Mouse (Mus musculus) kidney, embryonic 16.5 days (tissue): Measurements from ENCODE around the gene Fam126a. TPM values are rescaled to one million over a fixed set of nuclear protein-coding genes. Genes with fewer than 3 reads are reported as not detected.
A peak's percentile ranks its signal among the peaks of the same experiment; 100 is the strongest.

Source experiments
- ATAC-seq: fragments of 200-750 bp; cut with Nextera tagmentation; 2 replicates; pipeline ENCODE4 v1.8.0; 2017; ENCODE audit warnings: moderate TSS enrichment; ENCODE audit not compliant: low FRiP score, low TSS enrichment
- H3K27ac ChIP-seq: fragments of 300-500 bp; sonication (generic); 2 replicates; pipeline ENCODE4 v1.5.1; 2014; ENCODE audit warnings: low read length
- H3K27me3 ChIP-seq: fragments of 300-500 bp; sonication (generic); 2 replicates; pipeline ENCODE4 v1.6.1; 2014; ENCODE audit warnings: low read length, control low read depth, mixed read lengths; ENCODE audit not compliant: insufficient read depth
- H3K36me3 ChIP-seq: fragments of 300-500 bp; sonication (generic); 2 replicates; pipeline ENCODE4 v1.6.1; 2014; ENCODE audit warnings: low read length, control low read depth, mixed read lengths; ENCODE audit not compliant: insufficient read depth
- H3K4me1 ChIP-seq: fragments of 300-500 bp; sonication (generic); 2 replicates; pipeline ENCODE4 v1.6.1; 2014; ENCODE audit warnings: low read length, control low read depth, mixed read lengths; ENCODE audit not compliant: insufficient read depth
- H3K4me2 ChIP-seq: fragments of 300-500 bp; sonication (generic); replicated peaks from 2 replicates; pipeline ENCODE4 v1.6.1; 2014; ENCODE audit warnings: low read depth, low read length
- H3K4me3 ChIP-seq: fragments of 300-500 bp; sonication (generic); 2 replicates; pipeline ENCODE4 v1.5.1; 2014; ENCODE audit warnings: mild to moderate bottlenecking, low read length
- H3K9ac ChIP-seq: fragments of 300-500 bp; sonication (generic); replicated peaks from 2 replicates; pipeline ENCODE4 v1.6.1; 2014; ENCODE audit warnings: low read length
- H3K9me3 ChIP-seq: fragments of 300-500 bp; sonication (generic); 2 replicates; pipeline ENCODE4 v1.6.1; 2016; ENCODE audit warnings: low read length, control low read depth
- WGBS: fragments of 180-500 bp; shearing (Covaris S2); extraction: QIAGEN DNeasy Blood & Tissue Kit; methylation state at CpG from one replicate; pipeline ENCODE4 v1.1.7; 2014; 5-methylcytosine and 5-hydroxymethylcytosine counted together
- polyA plus RNA-seq: library from polyadenylated mRNA; unstranded; fragments of >200 nt; fragmentation: Nextera tagmentation; extraction: Ambion mirVana; gene quantifications from 2 replicates; pipeline ENCODE4 v1.2.1, GENCODE M21; 2015

Fam126a gene
- polyA plus RNA-seq, 1 experiment from 2014 or later = 22.4 TPM

GRCm38 (mm10) chr5:24043367-24043766 is 12.9 kb upstream of the Fam126a start:
- Histone ChIP-seq H3K4me1 (no peaks in the 10 kb centered on the region), H3K4me2 (no peak overlapping the region), H3K36me3 (no peaks in the 10 kb centered on the region), H3K9ac (no peak overlapping the region), H3K27ac (no peak overlapping the region), H3K9me3 (no peaks in the 10 kb centered on the region), H3K4me3 (no peak overlapping the region), H3K27me3 (0 out of 2 replicates have a peak, but pooled peaks cover 3% of the 10 kb centered on the region)
- ATAC-seq = no peak
- 88% methylated on average over 2 of the region's 2 CpGs for WGBS

- 82% methylated on average over 4 of the region's 4 CpGs for WGBS
- no peak for ATAC-seq
These were observed 10.9 kb upstream of the Fam126a start for GRCm38 (mm10) chr5:24041341-24041852.

GRCm38 (mm10) chr5:24040601-24041000 is 10.1 kb upstream of the Fam126a start:
- H3K27me3 ChIP-seq = 0 out of 2 replicates have a peak, but pooled peaks cover 3% of the 10 kb centered on the region
- no peak overlapping the region for H3K4me3 ChIP-seq
- ATAC-seq = no peak
- H3K9ac ChIP-seq = no peak overlapping the region
- no peak overlapping the region for H3K27ac ChIP-seq
- no peaks in the 10 kb centered on the region for H3K9me3 ChIP-seq
- no peaks in the 10 kb centered on the region for H3K4me1 ChIP-seq
- H3K4me2 ChIP-seq = no peak overlapping the region
- no peaks in the 10 kb centered on the region for H3K36me3 ChIP-seq

More at GRCm38 (mm10) chr5:24041341-24041852, 10.9 kb upstream of the Fam126a start:
- Histone ChIP-seq H3K36me3 (no peaks in the 10 kb centered on the region), H3K27me3 (0 out of 2 replicates have a peak, but pooled peaks cover 3% of the 10 kb centered on the region), H3K4me3 (no peak overlapping the region), H3K27ac (no peak overlapping the region), H3K9ac (no peak overlapping the region), H3K4me2 (no peak overlapping the region), H3K9me3 (no peaks in the 10 kb centered on the region), H3K4me1 (no peaks in the 10 kb centered on the region)

- WGBS = 85% methylated on average over 5 of the region's 5 CpGs
- ATAC-seq = no peak
- H3K9me3 ChIP-seq = no peaks in the 10 kb centered on the region
- H3K36me3 ChIP-seq = no peaks in the 10 kb centered on the region
- no peak overlapping the region for H3K4me3 ChIP-seq
- H3K27me3 ChIP-seq = 0 out of 2 replicates have a peak, but pooled peaks cover 3% of the 10 kb centered on the region
- no peaks in the 10 kb centered on the region for H3K4me1 ChIP-seq
- no peak overlapping the region for H3K27ac ChIP-seq
- H3K9ac ChIP-seq = no peak overlapping the region
- H3K4me2 ChIP-seq = no peak overlapping the region
These were observed 8.9 kb upstream of the Fam126a start for GRCm38 (mm10) chr5:24039423-24039822.

GRCm38 (mm10) chr5:24038819-24039218 is 8.3 kb upstream of the Fam126a start:
- peak; percentile 35; the same call in 1 of the 2 replicates for ATAC-seq
- WGBS = 27% methylated on average over 5 of the region's 5 CpGs
- Histone ChIP-seq H3K4me1 (no peaks in the 10 kb centered on the region), H3K9me3 (no peaks in the 10 kb centered on the region), H3K36me3 (no peaks in the 10 kb centered on the region), H3K4me2 (no peak overlapping the region; the same call in 1 of the 2 replicates), H3K4me3 (no peak overlapping the region), H3K27ac (no peak overlapping the region), H3K27me3 (0 out of 2 replicates have a peak, but pooled peaks cover 3% of the 10 kb centered on the region), H3K9ac (no peak overlapping the region)

DNA sequence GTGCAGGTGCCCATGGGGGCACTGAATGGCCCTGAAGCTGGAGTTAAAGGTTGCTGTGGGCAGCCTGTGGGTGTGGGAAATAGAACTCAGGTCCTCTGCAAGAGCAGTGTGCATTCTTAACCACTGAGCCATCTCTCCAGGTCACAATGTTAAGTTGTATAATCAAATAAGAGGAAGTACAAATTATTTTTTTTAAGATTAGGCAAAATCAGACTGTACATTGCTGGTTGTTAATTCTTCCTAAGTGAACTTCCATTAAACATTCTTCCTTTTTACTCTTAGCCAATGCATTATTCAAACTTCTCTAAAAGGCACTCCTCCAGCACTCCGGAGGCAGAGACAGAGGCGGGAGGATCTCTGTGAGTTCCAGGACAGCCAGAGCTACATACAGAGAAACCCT is 7.7 kb upstream of the Fam126a start:
- 0 out of 2 replicates have a peak, but pooled peaks cover 3% of the 10 kb centered on the region for H3K27me3 ChIP-seq
- no peaks in the 10 kb centered on the region for H3K36me3 ChIP-seq
- no peak overlapping the region for H3K27ac ChIP-seq
- 88% methylated on average over 2 of the region's 2 CpGs for WGBS
- H3K4me2 ChIP-seq = no peak overlapping the region
- ATAC-seq = no peak
- no peak overlapping the region for H3K9ac ChIP-seq
- no peaks in the 10 kb centered on the region for H3K4me1 ChIP-seq
- H3K4me3 ChIP-seq = no peak overlapping the region
- no peaks in the 10 kb centered on the region for H3K9me3 ChIP-seq

GRCm38 (mm10) chr5:24036731-24037130 is 6.2 kb upstream of the Fam126a start:
- ATAC-seq = no peak

DNA sequence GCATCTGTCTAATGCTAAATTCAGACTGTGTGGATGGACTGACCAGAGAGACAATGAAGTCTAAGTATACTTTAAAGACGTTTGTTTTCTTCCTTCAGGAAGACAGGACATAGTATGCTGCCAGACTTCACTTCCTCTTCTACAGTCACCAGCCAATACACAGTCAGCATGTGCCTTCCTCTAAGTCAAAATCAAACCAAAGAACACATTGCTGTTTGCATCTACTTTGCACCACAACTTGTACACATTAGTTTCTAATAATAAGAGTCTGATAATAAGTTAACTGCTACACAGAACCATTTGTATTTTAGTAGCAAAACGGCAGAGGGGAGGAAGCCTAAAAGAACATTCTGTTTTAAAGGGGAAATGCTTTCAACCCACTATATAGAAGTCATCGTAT is 4.5 kb upstream of the Fam126a start:
- Histone ChIP-seq H3K27ac (no peak overlapping the region), H3K4me3 (no peak overlapping the region), H3K4me2 (no peak overlapping the region), H3K4me1 (no peaks in the 10 kb centered on the region), H3K9me3 (no peaks in the 10 kb centered on the region), H3K27me3 (no peaks in the 10 kb centered on the region), H3K36me3 (no peaks in the 10 kb centered on the region), H3K9ac (no peak overlapping the region)
- no peak for ATAC-seq
- WGBS = 51% methylated on average over 3 of the region's 3 CpGs

More at GRCm38 (mm10) chr5:24036731-24037130, 6.2 kb upstream of the Fam126a start:
- H3K27me3 ChIP-seq = 0 out of 2 replicates have a peak, but pooled peaks cover 2% of the 10 kb centered on the region
- H3K4me3 ChIP-seq = no peak overlapping the region
- H3K4me1 ChIP-seq = no peaks in the 10 kb centered on the region
- H3K9ac ChIP-seq = no peak overlapping the region
- no peak overlapping the region for H3K27ac ChIP-seq
- WGBS = 84% methylated on average over 6 of the region's 6 CpGs
- no peaks in the 10 kb centered on the region for H3K36me3 ChIP-seq
- no peaks in the 10 kb centered on the region for H3K9me3 ChIP-seq
- no peak overlapping the region for H3K4me2 ChIP-seq

- no peaks in the 10 kb centered on the region for H3K27me3 ChIP-seq
- 63% methylated on average over 1 of the region's 1 CpGs for WGBS
- no peak overlapping the region for H3K4me3 ChIP-seq
- no peak overlapping the region for H3K27ac ChIP-seq
- no peaks in the 10 kb centered on the region for H3K36me3 ChIP-seq
- no peak overlapping the region for H3K9ac ChIP-seq
- H3K4me2 ChIP-seq = no peak overlapping the region
- H3K4me1 ChIP-seq = no peaks in the 10 kb centered on the region
- no peaks in the 10 kb centered on the region for H3K9me3 ChIP-seq
- ATAC-seq = no peak
These were observed 3.6 kb upstream of the Fam126a start for GRCm38 (mm10) chr5:24034091-24034490.

DNA sequence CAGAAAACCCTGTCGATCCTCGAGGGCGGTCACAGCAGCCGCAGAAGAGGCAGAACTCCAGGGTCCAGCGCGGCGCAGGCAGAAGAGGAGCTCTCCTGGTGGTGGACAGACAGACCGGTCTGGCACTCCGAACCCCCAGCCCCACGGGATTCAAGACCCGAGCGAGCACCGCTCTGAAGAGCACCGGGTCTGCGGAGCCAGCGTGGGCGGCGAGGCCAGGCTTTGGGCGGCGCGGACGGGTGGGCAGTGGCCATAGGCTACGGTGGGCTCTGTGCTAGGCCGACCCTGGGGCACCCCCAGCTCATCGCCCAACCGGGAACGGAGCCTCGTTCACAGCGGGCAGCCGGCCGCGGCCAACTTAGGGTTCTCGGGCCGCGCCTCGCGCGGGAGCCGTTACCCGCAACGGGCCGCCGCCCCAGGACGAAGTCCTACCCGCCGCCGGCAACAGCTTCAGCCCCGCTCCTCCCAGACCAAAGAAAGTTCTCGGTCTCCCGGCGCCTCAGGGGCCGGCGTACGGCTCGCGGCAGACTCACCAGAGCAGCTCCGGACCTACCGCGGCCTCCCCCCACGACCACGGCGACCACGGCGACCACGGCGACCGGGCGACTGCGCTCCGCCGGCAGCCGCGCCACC is 428 bp downstream of the Fam126a start:
- peak; percentile 77 for ATAC-seq
- H3K27ac ChIP-seq = peak overlapping the region; percentile 65
- peak overlapping the region; percentile 86 for H3K9ac ChIP-seq
- H3K4me1 ChIP-seq = 0 out of 2 replicates have a peak, but pooled peaks cover 2% of the 10 kb centered on the region
- no peaks in the 10 kb centered on the region for H3K27me3 ChIP-seq
- H3K4me3 ChIP-seq = peak overlapping the region; percentile 93
- no peaks in the 10 kb centered on the region for H3K9me3 ChIP-seq
- H3K4me2 ChIP-seq = peak overlapping the region; percentile 94
- no peaks in the 10 kb centered on the region for H3K36me3 ChIP-seq
- under 1% methylated on average over 66 of the region's 73 CpGs for WGBS
